25 mouse cellular contexts compared by ENCODE assay signal in the genomic region with DNA sequence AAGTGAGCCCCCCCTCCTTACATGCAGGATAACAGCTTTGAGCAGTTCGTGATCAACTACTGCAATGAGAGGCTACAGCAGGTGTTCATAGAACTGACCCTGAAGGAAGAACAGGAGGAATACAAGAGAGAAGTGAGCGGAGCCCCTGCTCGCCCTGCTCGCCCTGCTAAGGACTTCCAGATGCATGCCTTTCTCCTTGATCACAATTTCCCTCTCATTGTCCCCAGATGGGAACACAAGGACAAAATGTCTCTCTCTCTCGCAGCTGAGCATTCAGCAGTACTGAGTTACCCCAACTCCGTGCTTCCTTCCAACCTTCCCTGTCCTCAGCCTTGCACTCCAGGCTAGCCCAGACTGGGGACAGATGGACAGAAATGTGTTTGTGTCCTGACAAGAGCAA. TPM values are rescaled to one million over a fixed set of nuclear protein-coding genes. Genes with fewer than 3 reads are reported as not detected.
A peak's percentile ranks its signal among the peaks of the same experiment; 100 is the strongest.
DNase-seq lines count a peak whose midpoint lies in the region; ATAC-seq and TF ChIP-seq lines count a peak whose summit lies in the region.
"Had no signal": no experiment of that assay in that cellular context is flagged by ENCODE, and none has a peak within 500 bp of the region (broad histone marks: within the 10 kb centered on the region; RNA-seq: fewer than 3 reads in every experiment).

No protein-coding gene starts in this region.

- ATAC-seq in forebrain, embryonic 11.5 days (replicated peaks; ENCODE audit: low FRiP score), result no peak
- ATAC-seq in forebrain, embryonic 12.5 days (ENCODE audit: low FRiP score), result no peak
- no peak for ATAC-seq in limb, embryonic 11.5 days (ENCODE audit: insufficient number of reproducible peaks, low FRiP score, low TSS enrichment, low read depth)
- no peak for ATAC-seq in embryonic facial prominence, embryonic 13.5 days (ENCODE audit: insufficient number of reproducible peaks, insufficient read depth, low FRiP score, low TSS enrichment, low read depth)
- no peak for ATAC-seq in midbrain, postnatal 0 days (ENCODE audit: low FRiP score)
- ATAC-seq: CD4-positive, CD25-positive, alpha-beta regulatory T cell, adult 4 months; hindbrain, postnatal 0 days; intestine, embryonic 15.5 days had no signal

- no peaks in the 10 kb centered on the region for H3K36me3 ChIP-seq in forebrain, embryonic 11.5 days (ENCODE audit: control insufficient read depth, insufficient read depth, low read length)
- no peaks in the 10 kb centered on the region for H3K36me3 ChIP-seq in forebrain, embryonic 12.5 days (replicated peaks)
- no peaks in the 10 kb centered on the region for H3K36me3 ChIP-seq in limb, embryonic 11.5 days (ENCODE audit: control insufficient read depth, insufficient read depth, low read length)
- H3K36me3 ChIP-seq in limb, embryonic 10.5 days, result no peaks in the 10 kb centered on the region
- H3K36me3 ChIP-seq in embryonic facial prominence, embryonic 13.5 days, result no peaks in the 10 kb centered on the region
- H3K36me3 ChIP-seq in midbrain, postnatal 0 days (ENCODE audit: insufficient read depth, low read length), result no peaks in the 10 kb centered on the region
- H3K36me3 ChIP-seq: G1E; heart, embryonic 10.5 days; heart, embryonic 15.5 days; hindbrain, embryonic 13.5 days; intestine, embryonic 15.5 days had no signal

- H3K9ac ChIP-seq in forebrain, embryonic 11.5 days (ENCODE audit: low read length), result no peak overlapping the region
- no peak overlapping the region for H3K9ac ChIP-seq in forebrain, embryonic 12.5 days
- H3K9ac ChIP-seq in limb, embryonic 11.5 days (ENCODE audit: low read length), result no peak overlapping the region
- no peak overlapping the region for H3K9ac ChIP-seq in embryonic facial prominence, embryonic 13.5 days
- H3K9ac ChIP-seq in midbrain, postnatal 0 days (replicated peaks; ENCODE audit: low read length, poor library complexity, severe bottlenecking), result no peak overlapping the region
- H3K9ac ChIP-seq: heart, embryonic 15.5 days; hindbrain, embryonic 13.5 days; intestine, embryonic 15.5 days had no signal

- WGBS in forebrain, embryonic 11.5 days, result 76% methylated on average over 6 of the region's 6 CpGs
- WGBS in forebrain, embryonic 12.5 days, result 79% methylated on average over 6 of the region's 6 CpGs
- WGBS in limb, embryonic 11.5 days, result 52% methylated on average over 6 of the region's 6 CpGs
- 68% methylated on average over 6 of the region's 6 CpGs for WGBS in limb, embryonic 10.5 days
- 34% methylated on average over 6 of the region's 6 CpGs for WGBS in embryonic facial prominence, embryonic 13.5 days
- 91% methylated on average over 6 of the region's 6 CpGs for WGBS in midbrain, postnatal 0 days

- H3K4me1 ChIP-seq in forebrain, embryonic 11.5 days (replicated peaks; ENCODE audit: control insufficient read depth, insufficient read depth, low read length), result no peaks in the 10 kb centered on the region
- no peaks in the 10 kb centered on the region for H3K4me1 ChIP-seq in forebrain, embryonic 12.5 days
- 0 out of 2 replicates have a peak, but pooled peaks cover 4% of the 10 kb centered on the region for H3K4me1 ChIP-seq in limb, embryonic 11.5 days (ENCODE audit: control insufficient read depth, insufficient read depth, low read length)
- peaks cover 14% of the 10 kb centered on the region for H3K4me1 ChIP-seq in limb, embryonic 10.5 days
- peaks cover 16% of the 10 kb centered on the region for H3K4me1 ChIP-seq in embryonic facial prominence, embryonic 13.5 days
- no peaks in the 10 kb centered on the region for H3K4me1 ChIP-seq in midbrain, postnatal 0 days (ENCODE audit: insufficient read depth, low read length)
- H3K4me1 ChIP-seq: hindbrain, embryonic 13.5 days had no signal

- peak; percentile 39 for DNase-seq in forebrain, embryonic 11.5 days (ENCODE audit: low spot score)
- DNase-seq in limb, embryonic 11.5 days (ENCODE audit: low spot score), result peak; percentile 35
- no peak for DNase-seq in limb, embryonic 10.5 days (ENCODE audit: low spot score)
- DNase-seq in midbrain, postnatal 0 days (ENCODE audit: low spot score), result no peak
- DNase-seq in adipocyte (ENCODE audit: low spot score), result no peak
- DNase-seq: adrenal gland, postnatal 14 days; B cell, adult 2 months; cerebellum, adult 11-12 months; cerebellum, adult 9-10 months; cerebellum, postnatal 25 days; gastrocnemius, postnatal 10 days; heart, adult 18-20 months; heart, postnatal 14 days; kidney, adult 18-20 months had no signal

- no peak for TF ChIP-seq CTCF in midbrain, postnatal 0 days (IDR thresholded peaks at IDR 0.05)

- H3K4me3 ChIP-seq in forebrain, embryonic 11.5 days (ENCODE audit: low read depth, low read length), result no peak overlapping the region
- H3K4me3 ChIP-seq in forebrain, embryonic 12.5 days (replicated peaks), result no peak overlapping the region
- no peak overlapping the region for H3K4me3 ChIP-seq in limb, embryonic 11.5 days (ENCODE audit: low read depth, low read length)
- H3K4me3 ChIP-seq in limb, embryonic 10.5 days, result no peak overlapping the region
- no peak overlapping the region for H3K4me3 ChIP-seq in embryonic facial prominence, embryonic 13.5 days
- H3K4me3 ChIP-seq in midbrain, postnatal 0 days (ENCODE audit: low read depth, low read length), result no peak overlapping the region
- H3K4me3 ChIP-seq: heart, embryonic 10.5 days; heart, embryonic 15.5 days; hindbrain, embryonic 13.5 days; intestine, embryonic 15.5 days had no signal

- no peaks in the 10 kb centered on the region for H3K27me3 ChIP-seq in forebrain, embryonic 11.5 days (ENCODE audit: control insufficient read depth, insufficient read depth, low read length)
- H3K27me3 ChIP-seq in forebrain, embryonic 12.5 days, result no peaks in the 10 kb centered on the region
- H3K27me3 ChIP-seq in limb, embryonic 11.5 days (ENCODE audit: control insufficient read depth, insufficient read depth, low read length), result no peaks in the 10 kb centered on the region
- no peaks in the 10 kb centered on the region for H3K27me3 ChIP-seq in limb, embryonic 10.5 days (ENCODE audit: low read depth, poor library complexity, severe bottlenecking)
- no peaks in the 10 kb centered on the region for H3K27me3 ChIP-seq in embryonic facial prominence, embryonic 13.5 days
- no peaks in the 10 kb centered on the region for H3K27me3 ChIP-seq in midbrain, postnatal 0 days (ENCODE audit: insufficient read depth, low read length)
- H3K27me3 ChIP-seq: heart, embryonic 15.5 days; hindbrain, embryonic 13.5 days; intestine, embryonic 15.5 days had no signal

- no peaks in the 10 kb centered on the region for H3K9me3 ChIP-seq in forebrain, embryonic 11.5 days (ENCODE audit: control insufficient read depth, low read length)
- H3K9me3 ChIP-seq in forebrain, embryonic 12.5 days, result no peaks in the 10 kb centered on the region
- no peaks in the 10 kb centered on the region for H3K9me3 ChIP-seq in limb, embryonic 11.5 days (ENCODE audit: control insufficient read depth, low read length)
- H3K9me3 ChIP-seq in limb, embryonic 10.5 days (replicated peaks), result no peaks in the 10 kb centered on the region
- H3K9me3 ChIP-seq in embryonic facial prominence, embryonic 13.5 days, result no peaks in the 10 kb centered on the region
- H3K9me3 ChIP-seq in midbrain, postnatal 0 days (ENCODE audit: low read length), result no peaks in the 10 kb centered on the region
- H3K9me3 ChIP-seq: G1E; heart, embryonic 10.5 days; heart, embryonic 15.5 days; hindbrain, embryonic 13.5 days; intestine, embryonic 15.5 days had no signal

- no peak overlapping the region for H3K27ac ChIP-seq in forebrain, embryonic 11.5 days (ENCODE audit: low read depth, low read length)
- H3K27ac ChIP-seq in forebrain, embryonic 12.5 days, result no peak overlapping the region
- H3K27ac ChIP-seq in limb, embryonic 11.5 days (replicated peaks; ENCODE audit: low read depth, low read length), result no peak overlapping the region
- H3K27ac ChIP-seq in limb, embryonic 10.5 days, result no peak overlapping the region
- H3K27ac ChIP-seq in embryonic facial prominence, embryonic 13.5 days, result 0 out of 2 replicates have a peak overlapping the region, but pooled peaks have one; percentile 12
- H3K27ac ChIP-seq in midbrain, postnatal 0 days (ENCODE audit: low read depth, low read length), result no peak overlapping the region
- H3K27ac ChIP-seq: heart, embryonic 10.5 days; heart, embryonic 15.5 days; hindbrain, embryonic 13.5 days; hindbrain, postnatal 0 days; intestine, embryonic 15.5 days had no signal

- no peak overlapping the region for H3K4me2 ChIP-seq in forebrain, embryonic 11.5 days (ENCODE audit: low read depth, low read length, severe bottlenecking)
- H3K4me2 ChIP-seq in forebrain, embryonic 12.5 days, result no peak overlapping the region
- H3K4me2 ChIP-seq in limb, embryonic 11.5 days (ENCODE audit: low read depth, severe bottlenecking), result no peak overlapping the region
- no peak overlapping the region for H3K4me2 ChIP-seq in embryonic facial prominence, embryonic 13.5 days
- no peak overlapping the region for H3K4me2 ChIP-seq in midbrain, postnatal 0 days (ENCODE audit: low read depth, low read length, poor library complexity, severe bottlenecking)
- H3K4me2 ChIP-seq: heart, embryonic 15.5 days; hindbrain, embryonic 13.5 days; intestine, embryonic 15.5 days had no signal

RNA-seq across cellular contexts. Expression of a gene that starts 7.8 kb away (rescaled TPM):
- 0.40 and 0.51 TPM in 2 replicates for polyA plus RNA-seq in forebrain, embryonic 11.5 days (2014; fragmentation: Nextera tagmentation; extraction: Ambion mirVana)
- 0.50 and 0.59 TPM in 2 replicates for polyA plus RNA-seq in forebrain, embryonic 12.5 days (2016; fragmentation: Nextera tagmentation; extraction: Ambion mirVana)
- 0.40 and 0.61 TPM in 2 replicates for polyA plus RNA-seq in limb, embryonic 11.5 days (2014; fragmentation: Nextera tagmentation; extraction: Ambion mirVana)
- polyA plus RNA-seq in limb, embryonic 10.5 days (2016; fragmentation: Nextera tagmentation; extraction: Ambion mirVana), result 0.49 and 0.78 TPM in 2 replicates
- 0.66 and 2.5 TPM in 2 replicates for polyA plus RNA-seq in embryonic facial prominence, embryonic 13.5 days (2015; fragmentation: Nextera tagmentation; extraction: Ambion mirVana)
- 0.57 and 0.77 TPM in 2 replicates for total RNA-seq in midbrain, postnatal 0 days (2014; rRNA removed)
- polyA plus RNA-seq in midbrain, postnatal 0 days (2015; fragmentation: Nextera tagmentation; extraction: Ambion mirVana), result 0.13 and 0.15 TPM in 2 replicates
- total RNA-seq: hematopoietic stem cell, adult 5-6 weeks had no signal
- polyA plus RNA-seq: CD4-positive, CD25-positive, alpha-beta regulatory T cell, adult 4 months had no signal

RNA-seq across cellular contexts. Expression of a gene that starts 11.5 kb away (rescaled TPM):
- polyA plus RNA-seq in forebrain, embryonic 11.5 days (2014; fragmentation: Nextera tagmentation; extraction: Ambion mirVana), result not detected in 2 replicates
- not detected in 2 replicates for polyA plus RNA-seq in forebrain, embryonic 12.5 days (2016; fragmentation: Nextera tagmentation; extraction: Ambion mirVana)
- polyA plus RNA-seq in limb, embryonic 11.5 days (2014; fragmentation: Nextera tagmentation; extraction: Ambion mirVana), result 1.9 and 2.9 TPM in 2 replicates
- 2.1 and 2.8 TPM in 2 replicates for polyA plus RNA-seq in limb, embryonic 10.5 days (2016; fragmentation: Nextera tagmentation; extraction: Ambion mirVana)
- polyA plus RNA-seq in embryonic facial prominence, embryonic 13.5 days (2015; fragmentation: Nextera tagmentation; extraction: Ambion mirVana), result 0.55 TPM in 1 of 2 replicates, not detected in the other
- 0.27 TPM in 1 of 2 replicates, not detected in the other for total RNA-seq in midbrain, postnatal 0 days (2014; rRNA removed)
- 2.0 and 4.5 TPM in 2 replicates for polyA plus RNA-seq in midbrain, postnatal 0 days (2015; fragmentation: Nextera tagmentation; extraction: Ambion mirVana)
- total RNA-seq: adrenal gland, adult 18-20 months; adrenal gland, postnatal 14 days; G1E; heart, adult 18-20 months; heart, postnatal 14 days; hematopoietic stem cell, adult 5-6 weeks had no signal
- polyA plus RNA-seq: CD4-positive, CD25-positive, alpha-beta regulatory T cell, adult 4 months; G1E; hindbrain, embryonic 13.5 days had no signal

RNA-seq across cellular contexts. Expression of a gene that starts 26.6 kb away (rescaled TPM):
- polyA plus RNA-seq in forebrain, embryonic 11.5 days (2014; fragmentation: Nextera tagmentation; extraction: Ambion mirVana), result 7.3 and 7.6 TPM in 2 replicates
- polyA plus RNA-seq in forebrain, embryonic 12.5 days (2016; fragmentation: Nextera tagmentation; extraction: Ambion mirVana), result 5.2 and 6.2 TPM in 2 replicates
- 7.2 and 7.7 TPM in 2 replicates for polyA plus RNA-seq in limb, embryonic 11.5 days (2014; fragmentation: Nextera tagmentation; extraction: Ambion mirVana)
- 5.1 and 5.5 TPM in 2 replicates for polyA plus RNA-seq in limb, embryonic 10.5 days (2016; fragmentation: Nextera tagmentation; extraction: Ambion mirVana)
- 3.7 TPM in 2 replicates for polyA plus RNA-seq in embryonic facial prominence, embryonic 13.5 days (2015; fragmentation: Nextera tagmentation; extraction: Ambion mirVana)
- total RNA-seq in midbrain, postnatal 0 days (2014; rRNA removed), result 13.6 and 15.2 TPM in 2 replicates
- 3.0 and 3.1 TPM in 2 replicates for polyA plus RNA-seq in midbrain, postnatal 0 days (2015; fragmentation: Nextera tagmentation; extraction: Ambion mirVana)

RNA-seq across cellular contexts. Expression of a gene that starts 38.8 kb away (rescaled TPM):
- 0.43 and 0.45 TPM in 2 replicates for polyA plus RNA-seq in forebrain, embryonic 11.5 days (2014; fragmentation: Nextera tagmentation; extraction: Ambion mirVana)
- polyA plus RNA-seq in forebrain, embryonic 12.5 days (2016; fragmentation: Nextera tagmentation; extraction: Ambion mirVana), result 0.28 and 0.42 TPM in 2 replicates
- polyA plus RNA-seq in limb, embryonic 11.5 days (2014; fragmentation: Nextera tagmentation; extraction: Ambion mirVana), result 0.27 and 0.33 TPM in 2 replicates
- 0.50 and 0.51 TPM in 2 replicates for polyA plus RNA-seq in limb, embryonic 10.5 days (2016; fragmentation: Nextera tagmentation; extraction: Ambion mirVana)
- polyA plus RNA-seq in embryonic facial prominence, embryonic 13.5 days (2015; fragmentation: Nextera tagmentation; extraction: Ambion mirVana), result 0.90 and 1.2 TPM in 2 replicates
- total RNA-seq in midbrain, postnatal 0 days (2014; rRNA removed), result 1.6 and 3.2 TPM in 2 replicates
- 1.8 and 2.7 TPM in 2 replicates for polyA plus RNA-seq in midbrain, postnatal 0 days (2015; fragmentation: Nextera tagmentation; extraction: Ambion mirVana)
- total RNA-seq: G1E; hematopoietic stem cell, adult 5-6 weeks had no signal
- polyA plus RNA-seq: G1E had no signal

RNA-seq across cellular contexts. Expression of a gene that starts 44.4 kb away (rescaled TPM):
- polyA plus RNA-seq in forebrain, embryonic 11.5 days (2014; fragmentation: Nextera tagmentation; extraction: Ambion mirVana), result 4.9 and 5.5 TPM in 2 replicates
- polyA plus RNA-seq in forebrain, embryonic 12.5 days (2016; fragmentation: Nextera tagmentation; extraction: Ambion mirVana), result 3.7 and 4.6 TPM in 2 replicates
- 12.7 and 13.1 TPM in 2 replicates for polyA plus RNA-seq in limb, embryonic 11.5 days (2014; fragmentation: Nextera tagmentation; extraction: Ambion mirVana)
- polyA plus RNA-seq in limb, embryonic 10.5 days (2016; fragmentation: Nextera tagmentation; extraction: Ambion mirVana), result 13.1 and 17.4 TPM in 2 replicates
- polyA plus RNA-seq in embryonic facial prominence, embryonic 13.5 days (2015; fragmentation: Nextera tagmentation; extraction: Ambion mirVana), result 19.5 and 20.3 TPM in 2 replicates
- total RNA-seq in midbrain, postnatal 0 days (2014; rRNA removed), result 4.8 and 5.6 TPM in 2 replicates
- polyA plus RNA-seq in midbrain, postnatal 0 days (2015; fragmentation: Nextera tagmentation; extraction: Ambion mirVana), result 1.4 and 1.6 TPM in 2 replicates

Comparison
In these comparisons a context has a peak if more than half of its experiments do, and no peak if none do; other contexts are left out.
1. DNase-seq: peak in forebrain, embryonic 11.5 days (single experiment) and limb, embryonic 11.5 days (single experiment); none in limb, embryonic 10.5 days (single experiment), midbrain, postnatal 0 days (single experiment) and adipocyte (single experiment).